In genomic region chr10:83251377-83251776, GRCm38 (mm10) we compare ENCODE assay signal across 10 mouse cellular contexts.
DNase-seq lines count a peak whose midpoint lies in the region; ATAC-seq and TF ChIP-seq lines count a peak whose summit lies in the region.
"Had no signal": no experiment of that assay in that cellular context is flagged by ENCODE, and none has a peak within 500 bp of the region (broad histone marks: within the 10 kb centered on the region; RNA-seq: fewer than 3 reads in every experiment).

No protein-coding gene starts in this region.

- no peak overlapping the region for H3K9ac ChIP-seq in midbrain, postnatal 0 days (replicated peaks; ENCODE audit: low read length, poor library complexity, severe bottlenecking)
- no peak overlapping the region for H3K9ac ChIP-seq in midbrain, embryonic 16.5 days (ENCODE audit: low read depth, low read length)
- no peak overlapping the region for H3K9ac ChIP-seq in hindbrain, embryonic 14.5 days
- H3K9ac ChIP-seq: forebrain, embryonic 12.5 days; neural tube, embryonic 13.5 days had no signal

- H3K9me3 ChIP-seq in midbrain, postnatal 0 days (ENCODE audit: low read length), result no peaks in the 10 kb centered on the region
- H3K9me3 ChIP-seq in midbrain, embryonic 16.5 days (replicated peaks; ENCODE audit: control insufficient read depth, low read length, poor library complexity, severe bottlenecking), result no peaks in the 10 kb centered on the region
- H3K9me3 ChIP-seq in hindbrain, embryonic 14.5 days (ENCODE audit: control insufficient read depth, low read length), result no peaks in the 10 kb centered on the region
- H3K9me3 ChIP-seq: forebrain, embryonic 12.5 days; neural tube, embryonic 13.5 days had no signal

- H3K36me3 ChIP-seq in midbrain, postnatal 0 days (ENCODE audit: insufficient read depth, low read length), result peaks cover 2% of the 10 kb centered on the region; the same call in 1 of the 2 replicates
- H3K36me3 ChIP-seq in midbrain, embryonic 16.5 days (ENCODE audit: control insufficient read depth, insufficient read depth, low read length), result peaks cover 3% of the 10 kb centered on the region; the same call in 1 of the 2 replicates
- no peaks in the 10 kb centered on the region for H3K36me3 ChIP-seq in hindbrain, embryonic 14.5 days (replicated peaks; ENCODE audit: control insufficient read depth, insufficient read depth)
- H3K36me3 ChIP-seq: forebrain, embryonic 12.5 days; neural tube, embryonic 13.5 days had no signal

- ATAC-seq in midbrain, postnatal 0 days (ENCODE audit: low FRiP score), result no peak
- no peak for ATAC-seq in midbrain, embryonic 16.5 days
- ATAC-seq in hindbrain, embryonic 14.5 days (ENCODE audit: low FRiP score), result no peak

- intact Hi-C loops in gastrocnemius, adult 2 months (cut with DNase I), result no loop called here
- intact Hi-C loops in gastrocnemius, postnatal 14 days (cut with DNase I; ENCODE audit: low total_unique reads), result no loop called here
- intact Hi-C loops in left cerebral cortex, postnatal 10 days (cut with DNase I), result no loop called here

- H3K4me3 ChIP-seq in gastrocnemius, adult 2 months, result no peak overlapping the region
- H3K4me3 ChIP-seq in midbrain, postnatal 0 days (ENCODE audit: low read depth, low read length), result no peak overlapping the region
- no peak overlapping the region for H3K4me3 ChIP-seq in midbrain, embryonic 16.5 days (ENCODE audit: low read depth, low read length)
- no peak overlapping the region for H3K4me3 ChIP-seq in hindbrain, embryonic 14.5 days (replicated peaks; ENCODE audit: low read length)
- H3K4me3 ChIP-seq: forebrain, embryonic 12.5 days; neural tube, embryonic 13.5 days had no signal

- H3K4me1 ChIP-seq in midbrain, postnatal 0 days (ENCODE audit: insufficient read depth, low read length), result no peaks in the 10 kb centered on the region
- H3K4me1 ChIP-seq in midbrain, embryonic 16.5 days (ENCODE audit: control insufficient read depth, insufficient read depth, low read length), result no peaks in the 10 kb centered on the region
- no peaks in the 10 kb centered on the region for H3K4me1 ChIP-seq in hindbrain, embryonic 14.5 days (replicated peaks; ENCODE audit: control insufficient read depth, insufficient read depth, low read length)
- H3K4me1 ChIP-seq: forebrain, embryonic 12.5 days; neural tube, embryonic 13.5 days had no signal

- 67% methylated on average over 8 of the region's 8 CpGs for WGBS in midbrain, postnatal 0 days
- 60% methylated on average over 8 of the region's 8 CpGs for WGBS in midbrain, embryonic 16.5 days
- WGBS in hindbrain, embryonic 14.5 days, result 62% methylated on average over 8 of the region's 8 CpGs

- no peak overlapping the region for H3K27ac ChIP-seq in gastrocnemius, adult 2 months
- no peak overlapping the region for H3K27ac ChIP-seq in midbrain, postnatal 0 days (ENCODE audit: low read depth, low read length)
- H3K27ac ChIP-seq in midbrain, embryonic 16.5 days (ENCODE audit: low read length), result no peak overlapping the region
- no peak overlapping the region for H3K27ac ChIP-seq in hindbrain, embryonic 14.5 days
- H3K27ac ChIP-seq: forebrain, embryonic 12.5 days; neural tube, embryonic 13.5 days had no signal

- no peaks in the 10 kb centered on the region for H3K27me3 ChIP-seq in midbrain, postnatal 0 days (ENCODE audit: insufficient read depth, low read length)
- H3K27me3 ChIP-seq in midbrain, embryonic 16.5 days (ENCODE audit: control insufficient read depth, insufficient read depth, low read depth, low read length), result no peaks in the 10 kb centered on the region
- H3K27me3 ChIP-seq in hindbrain, embryonic 14.5 days (ENCODE audit: control insufficient read depth, insufficient read depth, low read length), result no peaks in the 10 kb centered on the region
- H3K27me3 ChIP-seq: forebrain, embryonic 12.5 days; neural tube, embryonic 13.5 days had no signal

- DNase-seq in gastrocnemius, adult 2 months, result no peak
- DNase-seq in gastrocnemius, postnatal 14 days, result no peak
- DNase-seq in midbrain, postnatal 0 days (ENCODE audit: low spot score), result peak; percentile 23
- DNase-seq in embryo, embryonic 10.5 days (ENCODE audit: low spot score), result peak; percentile 57
- DNase-seq in thymus, postnatal 0 days (ENCODE audit: low spot score), result peak; percentile 22
- DNase-seq in hindbrain, embryonic 14.5 days (ENCODE audit: low spot score), result no peak
- DNase-seq in left cerebral cortex, postnatal 10 days (ENCODE audit: extremely low spot score in 1 of 2, low spot score in 2 of 2), result no peak

- peak; percentile 43 for TF ChIP-seq CTCF in gastrocnemius, adult 2 months (IDR thresholded peaks at IDR 0.05)
- TF ChIP-seq CTCF in midbrain, postnatal 0 days (IDR thresholded peaks at IDR 0.05), result peak; percentile 61

- no peak overlapping the region for H3K4me2 ChIP-seq in midbrain, postnatal 0 days (ENCODE audit: low read depth, low read length, poor library complexity, severe bottlenecking)
- H3K4me2 ChIP-seq in midbrain, embryonic 16.5 days (ENCODE audit: low read length), result no peak overlapping the region
- no peak overlapping the region for H3K4me2 ChIP-seq in hindbrain, embryonic 14.5 days (replicated peaks)
- H3K4me2 ChIP-seq: forebrain, embryonic 12.5 days; neural tube, embryonic 13.5 days had no signal

Comparison
In these comparisons a context has a peak if more than half of its experiments do, and no peak if none do; other contexts are left out.
1. DNase-seq: peak in midbrain, postnatal 0 days (single experiment), embryo, embryonic 10.5 days (single experiment) and thymus, postnatal 0 days (single experiment); none in gastrocnemius, adult 2 months (single experiment), gastrocnemius, postnatal 14 days (single experiment), hindbrain, embryonic 14.5 days (single experiment) and left cerebral cortex, postnatal 10 days (0 of 2).